Mouse (Mus musculus): Measurements from ENCODE around the gene Tor3a. TPM values are rescaled to one million over a fixed set of nuclear protein-coding genes. Genes with fewer than 3 reads are reported as not detected.

Tor3a gene
- polyA plus RNA-seq, 1 experiment from 2014 or later = 12.4 TPM

GRCm38 (mm10) chr1:156717751-156718285, 43.7 kb upstream of the Tor3a start:
- Histone ChIP-seq H3K36me3 (replicated peaks; ENCODE audit: insufficient read depth, low read length) (no peaks in the 10 kb centered on the region), H3K9ac (replicated peaks) (peak overlapping the region; percentile 96), H3K27me3 (ENCODE audit: insufficient read depth, low read length) (no peaks in the 10 kb centered on the region), H3K4me1 (ENCODE audit: insufficient read depth) (peaks cover 27% of the 10 kb centered on the region), H3K4me3 (ENCODE audit: low read depth, low read length) (peak overlapping the region; percentile 96), H3K27ac (ENCODE audit: low read depth) (peak overlapping the region; percentile 97), H3K4me2 (ENCODE audit: low read depth, low read length) (peak overlapping the region; percentile 81), H3K9me3 (ENCODE audit: low read length) (no peaks in the 10 kb centered on the region)
- ATAC-seq (no peak), DNase-seq (no peak)
- WGBS (ENCODE audit: insufficient replicate concordance) = 24% methylated on average over 13 of the region's 13 CpGs
- TF ChIP-seq CTCF (IDR thresholded peaks at IDR 0.05; ENCODE audit: low read depth) = no peak
- no peak for TF ChIP-seq EP300 (IDR thresholded peaks at IDR 0.05; ENCODE audit: low read depth)

- H3K4me2 ChIP-seq (ENCODE audit: low read depth, low read length) = no peak overlapping the region
- no peak overlapping the region for H3K4me3 ChIP-seq (ENCODE audit: low read depth, low read length)
- H3K27ac ChIP-seq (ENCODE audit: low read depth) = no peak overlapping the region
- H3K9ac ChIP-seq (replicated peaks) = no peak overlapping the region
- H3K9me3 ChIP-seq (ENCODE audit: low read length) = no peaks in the 10 kb centered on the region
- WGBS (ENCODE audit: insufficient replicate concordance) = 74% methylated on average over 6 of the region's 6 CpGs
- no peaks in the 10 kb centered on the region for H3K36me3 ChIP-seq (replicated peaks; ENCODE audit: insufficient read depth, low read length)
- peaks cover 25% of the 10 kb centered on the region for H3K4me1 ChIP-seq (ENCODE audit: insufficient read depth)
- ATAC-seq (no peak), DNase-seq (no peak)
- TF ChIP-seq EP300 (IDR thresholded peaks at IDR 0.05; ENCODE audit: low read depth) (no peak), CTCF (IDR thresholded peaks at IDR 0.05; ENCODE audit: low read depth) (no peak)
- no peaks in the 10 kb centered on the region for H3K27me3 ChIP-seq (ENCODE audit: insufficient read depth, low read length)
Measured at GRCm38 (mm10) chr1:156716681-156717080, 42.5 kb upstream of the Tor3a start.

GRCm38 (mm10) chr1:156710472-156711098, 36.4 kb upstream of the Tor3a start:
- Histone ChIP-seq H3K4me2 (ENCODE audit: low read depth, low read length) (no peak overlapping the region), H3K9ac (replicated peaks) (no peak overlapping the region), H3K27ac (ENCODE audit: low read depth) (0 out of 2 replicates have a peak overlapping the region, but pooled peaks have one; percentile 4), H3K9me3 (ENCODE audit: low read length) (no peaks in the 10 kb centered on the region), H3K27me3 (ENCODE audit: insufficient read depth, low read length) (no peaks in the 10 kb centered on the region), H3K4me1 (ENCODE audit: insufficient read depth) (peaks cover 6% of the 10 kb centered on the region; the same call in 1 of the 2 replicates), H3K4me3 (ENCODE audit: low read depth, low read length) (no peak overlapping the region), H3K36me3 (replicated peaks; ENCODE audit: insufficient read depth, low read length) (peaks cover under 1% of the 10 kb centered on the region; the same call in 1 of the 2 replicates)
- WGBS (ENCODE audit: insufficient replicate concordance) = 65% methylated on average over 10 of the region's 10 CpGs
- ATAC-seq (no peak), DNase-seq (no peak)
- TF ChIP-seq CTCF (IDR thresholded peaks at IDR 0.05; ENCODE audit: low read depth) = no peak
- no peak for TF ChIP-seq EP300 (IDR thresholded peaks at IDR 0.05; ENCODE audit: low read depth)

- DNase-seq = no peak
- TF ChIP-seq EP300 (IDR thresholded peaks at IDR 0.05; ENCODE audit: low read depth) (no peak), CTCF (IDR thresholded peaks at IDR 0.05; ENCODE audit: low read depth) (no peak)
- ATAC-seq = no peak
- Histone ChIP-seq H3K4me1 (ENCODE audit: insufficient read depth) (no peaks in the 10 kb centered on the region), H3K27me3 (ENCODE audit: insufficient read depth, low read length) (no peaks in the 10 kb centered on the region), H3K4me2 (ENCODE audit: low read depth, low read length) (no peak overlapping the region), H3K9ac (replicated peaks) (no peak overlapping the region), H3K27ac (ENCODE audit: low read depth) (no peak overlapping the region), H3K9me3 (ENCODE audit: low read length) (no peaks in the 10 kb centered on the region), H3K4me3 (ENCODE audit: low read depth, low read length) (no peak overlapping the region), H3K36me3 (replicated peaks; ENCODE audit: insufficient read depth, low read length) (peaks cover 15% of the 10 kb centered on the region)
- WGBS (ENCODE audit: insufficient replicate concordance) = 62% methylated on average over 3 of the region's 3 CpGs
Measured at GRCm38 (mm10) chr1:156708672-156709071, 34.5 kb upstream of the Tor3a start.

- Histone ChIP-seq H3K4me1 (ENCODE audit: insufficient read depth) (no peaks in the 10 kb centered on the region), H3K27me3 (ENCODE audit: insufficient read depth, low read length) (no peaks in the 10 kb centered on the region), H3K27ac (ENCODE audit: low read depth) (no peak overlapping the region), H3K9ac (replicated peaks) (no peak overlapping the region), H3K4me2 (ENCODE audit: low read depth, low read length) (no peak overlapping the region), H3K4me3 (ENCODE audit: low read depth, low read length) (no peak overlapping the region), H3K36me3 (replicated peaks; ENCODE audit: insufficient read depth, low read length) (peaks cover 33% of the 10 kb centered on the region), H3K9me3 (ENCODE audit: low read length) (no peaks in the 10 kb centered on the region)
- DNase-seq (no peak), ATAC-seq (no peak)
- TF ChIP-seq EP300 (IDR thresholded peaks at IDR 0.05; ENCODE audit: low read depth) = no peak
- TF ChIP-seq CTCF (IDR thresholded peaks at IDR 0.05; ENCODE audit: low read depth) = no peak
- 67% methylated on average over 10 of the region's 10 CpGs for WGBS (ENCODE audit: insufficient replicate concordance)
Measured at GRCm38 (mm10) chr1:156705696-156706285, 31.6 kb upstream of the Tor3a start.

- Histone ChIP-seq H3K4me2 (ENCODE audit: low read depth, low read length) (no peak overlapping the region), H3K9me3 (ENCODE audit: low read length) (no peaks in the 10 kb centered on the region), H3K4me1 (ENCODE audit: insufficient read depth) (no peaks in the 10 kb centered on the region), H3K4me3 (ENCODE audit: low read depth, low read length) (no peak overlapping the region), H3K27me3 (ENCODE audit: insufficient read depth, low read length) (no peaks in the 10 kb centered on the region), H3K36me3 (replicated peaks; ENCODE audit: insufficient read depth, low read length) (peaks cover 42% of the 10 kb centered on the region), H3K9ac (replicated peaks) (no peak overlapping the region), H3K27ac (ENCODE audit: low read depth) (no peak overlapping the region)
- TF ChIP-seq EP300 (IDR thresholded peaks at IDR 0.05; ENCODE audit: low read depth) = no peak
- TF ChIP-seq CTCF (IDR thresholded peaks at IDR 0.05; ENCODE audit: low read depth) = no peak
- no peak for DNase-seq
- WGBS (ENCODE audit: insufficient replicate concordance) = 82% methylated on average over 4 of the region's 4 CpGs
- no peak for ATAC-seq
Measured at GRCm38 (mm10) chr1:156703444-156703843, 29.3 kb upstream of the Tor3a start.
